In the genomic region with DNA sequence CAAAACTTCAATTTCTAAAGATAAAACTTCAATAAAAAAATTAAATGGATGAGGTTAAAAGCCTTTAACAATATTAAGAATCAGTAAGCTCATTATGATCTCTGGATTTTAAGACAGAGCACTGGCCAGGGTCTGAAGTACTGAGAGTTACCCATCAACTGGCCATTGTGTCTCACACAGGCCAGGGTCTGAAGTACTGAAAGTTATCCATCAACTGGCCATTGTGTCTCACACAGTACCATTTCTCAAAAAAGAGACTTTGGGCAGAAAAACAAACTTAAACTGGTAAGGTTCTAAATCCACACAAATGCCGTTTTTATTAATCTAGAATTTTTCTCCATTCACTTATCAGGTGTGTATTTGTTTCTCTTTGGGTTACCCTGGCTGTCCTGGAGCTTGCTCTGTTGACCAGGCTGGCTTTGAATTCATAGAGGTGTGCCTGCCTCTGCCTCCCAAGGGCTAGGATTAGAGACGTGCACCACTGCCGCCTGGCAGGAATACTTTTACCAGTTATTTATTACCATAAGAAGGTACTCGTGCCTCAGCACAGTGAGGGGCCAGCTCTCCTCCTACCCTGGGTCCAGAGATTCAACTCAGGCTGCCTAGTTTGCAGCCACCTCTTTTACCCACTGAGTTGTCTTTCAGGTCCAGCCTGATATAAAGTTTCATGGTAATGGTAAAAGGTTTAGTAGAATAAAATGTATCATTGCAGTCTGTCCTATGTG, we compare ENCODE assay signal across 27 mouse cellular contexts. TPM values are rescaled to one million over a fixed set of nuclear protein-coding genes. Genes with fewer than 3 reads are reported as not detected.
DNase-seq lines count a peak whose midpoint lies in the region; ATAC-seq lines count a peak whose summit lies in the region.
"Had no signal": no experiment of that assay in that cellular context is flagged by ENCODE, and none has a peak within 500 bp of the region (broad histone marks: within the 10 kb centered on the region; RNA-seq: fewer than 3 reads in every experiment).

No protein-coding gene starts in this region.

- H3K4me2 ChIP-seq in kidney, embryonic 15.5 days, result no peak overlapping the region
- H3K4me2 ChIP-seq in kidney, embryonic 14.5 days (replicated peaks; ENCODE audit: low read depth, low read length), result no peak overlapping the region
- no peak overlapping the region for H3K4me2 ChIP-seq in midbrain, embryonic 11.5 days
- no peak overlapping the region for H3K4me2 ChIP-seq in midbrain, embryonic 13.5 days (replicated peaks)
- H3K4me2 ChIP-seq: forebrain, embryonic 13.5 days; heart, embryonic 12.5 days; heart, embryonic 15.5 days; hindbrain, embryonic 13.5 days had no signal

- ATAC-seq in kidney, embryonic 15.5 days (replicated peaks; ENCODE audit: low FRiP score), result no peak
- ATAC-seq in kidney, embryonic 14.5 days (ENCODE audit: low FRiP score, low TSS enrichment), result no peak
- no peak for ATAC-seq in midbrain, embryonic 11.5 days (ENCODE audit: low FRiP score)
- no peak for ATAC-seq in midbrain, embryonic 13.5 days
- ATAC-seq: forebrain, embryonic 13.5 days; forebrain, embryonic 16.5 days; hindbrain, embryonic 16.5 days; Patski had no signal

- no peak overlapping the region for H3K9ac ChIP-seq in kidney, embryonic 15.5 days
- H3K9ac ChIP-seq in kidney, embryonic 14.5 days (ENCODE audit: low read depth, low read length), result no peak overlapping the region
- H3K9ac ChIP-seq in midbrain, embryonic 11.5 days (ENCODE audit: low read length), result no peak overlapping the region
- H3K9ac ChIP-seq in midbrain, embryonic 13.5 days (replicated peaks), result no peak overlapping the region
- H3K9ac ChIP-seq: forebrain, embryonic 13.5 days; heart, embryonic 12.5 days; heart, embryonic 15.5 days; hindbrain, embryonic 13.5 days had no signal

- H3K36me3 ChIP-seq in kidney, embryonic 15.5 days, result peaks cover 50% of the 10 kb centered on the region
- peaks cover 47% of the 10 kb centered on the region for H3K36me3 ChIP-seq in kidney, embryonic 14.5 days (ENCODE audit: control insufficient read depth, insufficient read depth, low read length)
- H3K36me3 ChIP-seq in midbrain, embryonic 11.5 days (ENCODE audit: control insufficient read depth, insufficient read depth, low read length), result peaks cover 6% of the 10 kb centered on the region; the same call in 1 of the 2 replicates
- H3K36me3 ChIP-seq in midbrain, embryonic 13.5 days, result peaks cover 24% of the 10 kb centered on the region

- no peak overlapping the region for H3K4me3 ChIP-seq in kidney, embryonic 15.5 days (replicated peaks)
- no peak overlapping the region for H3K4me3 ChIP-seq in kidney, embryonic 14.5 days (ENCODE audit: low read length)
- no peak overlapping the region for H3K4me3 ChIP-seq in midbrain, embryonic 11.5 days (ENCODE audit: low read depth, low read length)
- no peak overlapping the region for H3K4me3 ChIP-seq in midbrain, embryonic 13.5 days (replicated peaks)
- H3K4me3 ChIP-seq: forebrain, embryonic 10.5 days; forebrain, embryonic 13.5 days; heart, embryonic 12.5 days; heart, embryonic 15.5 days; hindbrain, embryonic 10.5 days; hindbrain, embryonic 13.5 days had no signal

- WGBS in kidney, embryonic 15.5 days, result 82% methylated on average over 4 of the region's 4 CpGs
- WGBS in kidney, embryonic 14.5 days, result 82% methylated on average over 4 of the region's 4 CpGs
- WGBS in midbrain, embryonic 11.5 days, result 88% methylated on average over 4 of the region's 4 CpGs
- WGBS in midbrain, embryonic 13.5 days, result 86% methylated on average over 4 of the region's 4 CpGs

- DNase-seq in kidney, adult 11 months, result peak; percentile 51
- peak; percentile 44 to 52 for DNase-seq in kidney, adult 8-10 months
- DNase-seq in midbrain, embryonic 11.5 days (ENCODE audit: low spot score, missing footprints), result peak; percentile 10
- DNase-seq: adrenal gland, postnatal 10 days; adrenal gland, postnatal 36 days; B cell, adult 2 months; cerebellum, adult 18-20 months; cerebellum, adult 9-10 months; cerebellum, postnatal 14 days; gastrocnemius, postnatal 10 days; gastrocnemius, postnatal 36 days; heart, postnatal 10 days; heart, postnatal 36 days had no signal

- H3K9me3 ChIP-seq in kidney, embryonic 15.5 days (replicated peaks), result no peaks in the 10 kb centered on the region
- H3K9me3 ChIP-seq in kidney, embryonic 14.5 days (ENCODE audit: control insufficient read depth, low read length), result no peaks in the 10 kb centered on the region
- no peaks in the 10 kb centered on the region for H3K9me3 ChIP-seq in midbrain, embryonic 11.5 days (ENCODE audit: control insufficient read depth, low read length)
- H3K9me3 ChIP-seq in midbrain, embryonic 13.5 days, result no peaks in the 10 kb centered on the region
- H3K9me3 ChIP-seq: forebrain, embryonic 10.5 days; forebrain, embryonic 13.5 days; G1E; heart, embryonic 12.5 days; heart, embryonic 15.5 days; hindbrain, embryonic 10.5 days; hindbrain, embryonic 13.5 days had no signal

- H3K27me3 ChIP-seq in kidney, embryonic 15.5 days, result no peaks in the 10 kb centered on the region
- no peaks in the 10 kb centered on the region for H3K27me3 ChIP-seq in kidney, embryonic 14.5 days (ENCODE audit: control insufficient read depth, insufficient read depth, low read length)
- no peaks in the 10 kb centered on the region for H3K27me3 ChIP-seq in midbrain, embryonic 11.5 days (ENCODE audit: control insufficient read depth, insufficient read depth, low read length)
- no peaks in the 10 kb centered on the region for H3K27me3 ChIP-seq in midbrain, embryonic 13.5 days
- H3K27me3 ChIP-seq: CH12.LX; forebrain, embryonic 13.5 days; heart, embryonic 12.5 days; heart, embryonic 15.5 days; hindbrain, embryonic 13.5 days; Patski had no signal

- H3K4me1 ChIP-seq in kidney, embryonic 15.5 days, result no peaks in the 10 kb centered on the region
- H3K4me1 ChIP-seq in kidney, embryonic 14.5 days (ENCODE audit: control insufficient read depth, insufficient read depth, low read length), result no peaks in the 10 kb centered on the region
- no peaks in the 10 kb centered on the region for H3K4me1 ChIP-seq in midbrain, embryonic 11.5 days (ENCODE audit: control insufficient read depth, insufficient read depth, low read length)
- H3K4me1 ChIP-seq in midbrain, embryonic 13.5 days (replicated peaks), result no peaks in the 10 kb centered on the region
- H3K4me1 ChIP-seq: forebrain, embryonic 10.5 days; forebrain, embryonic 13.5 days; heart, embryonic 12.5 days; heart, embryonic 15.5 days; hindbrain, embryonic 10.5 days; hindbrain, embryonic 13.5 days had no signal

- no peak overlapping the region for H3K27ac ChIP-seq in kidney, embryonic 15.5 days
- H3K27ac ChIP-seq in kidney, embryonic 14.5 days (ENCODE audit: low read depth, low read length), result no peak overlapping the region
- no peak overlapping the region for H3K27ac ChIP-seq in midbrain, embryonic 11.5 days (ENCODE audit: low read depth, low read length)
- no peak overlapping the region for H3K27ac ChIP-seq in midbrain, embryonic 13.5 days
- H3K27ac ChIP-seq: forebrain, embryonic 10.5 days; forebrain, embryonic 13.5 days; heart, embryonic 15.5 days; hindbrain, embryonic 10.5 days; hindbrain, embryonic 13.5 days had no signal

RNA-seq across cellular contexts. Expression of gene Mtrex, which starts 7.9 kb away (rescaled TPM):
- polyA plus RNA-seq in kidney, embryonic 15.5 days (2015; fragmentation: Nextera tagmentation; extraction: Ambion mirVana), result 75.2 and 78.2 TPM in 2 replicates
- polyA plus RNA-seq in kidney, embryonic 14.5 days (2014; fragmentation: Nextera tagmentation; extraction: Ambion mirVana), result 60.5 and 86.4 TPM in 2 replicates
- 104 and 115 TPM in 2 replicates for polyA plus RNA-seq in midbrain, embryonic 11.5 days (2014; fragmentation: Nextera tagmentation; extraction: Ambion mirVana)
- polyA plus RNA-seq in midbrain, embryonic 13.5 days (2015; fragmentation: Nextera tagmentation; extraction: Ambion mirVana), result 73.2 and 76.6 TPM in 2 replicates

RNA-seq across cellular contexts. Expression of gene Dhx29, which starts 8.0 kb away (rescaled TPM):
- 20.7 and 25.0 TPM in 2 replicates for polyA plus RNA-seq in kidney, embryonic 15.5 days (2015; fragmentation: Nextera tagmentation; extraction: Ambion mirVana)
- 14.7 and 24.8 TPM in 2 replicates for polyA plus RNA-seq in kidney, embryonic 14.5 days (2014; fragmentation: Nextera tagmentation; extraction: Ambion mirVana)
- polyA plus RNA-seq in midbrain, embryonic 11.5 days (2014; fragmentation: Nextera tagmentation; extraction: Ambion mirVana), result 32.1 and 36.8 TPM in 2 replicates
- 32.1 and 33.2 TPM in 2 replicates for polyA plus RNA-seq in midbrain, embryonic 13.5 days (2015; fragmentation: Nextera tagmentation; extraction: Ambion mirVana)
